Mouse (Mus musculus) stomach, postnatal 0 days (tissue): Measurements from ENCODE around the gene Kank1. TPM values are rescaled to one million over a fixed set of nuclear protein-coding genes. Genes with fewer than 3 reads are reported as not detected.

Experiments
- ATAC-seq: fragments of 200-750 bp; cut with Nextera tagmentation; 2 replicates; pipeline ENCODE4 v1.8.0; 2017; ENCODE audit not compliant: low FRiP score, low TSS enrichment
- DNase-seq: peaks from one replicate; pipeline ENCODE4 v3.0.0-alpha.2; 2016; ENCODE audit warnings: low spot score
- H3K27ac ChIP-seq: fragments of 300-500 bp; sonication (generic); replicated peaks from 2 replicates; pipeline ENCODE4 v1.5.1; 2014; ENCODE audit warnings: mild to moderate bottlenecking, control low read depth
- H3K27me3 ChIP-seq: fragments of 300-500 bp; sonication (generic); 2 replicates; pipeline ENCODE4 v1.6.1; 2014; ENCODE audit warnings: low read length; ENCODE audit not compliant: control insufficient read depth, insufficient read depth
- H3K36me3 ChIP-seq: fragments of 300-500 bp; sonication (generic); 2 replicates; pipeline ENCODE4 v1.6.1; 2014; ENCODE audit warnings: low read length, mixed read lengths; ENCODE audit not compliant: control insufficient read depth, insufficient read depth
- H3K4me1 ChIP-seq: fragments of 300-500 bp; sonication (generic); replicated peaks from 2 replicates; pipeline ENCODE4 v1.6.1; 2014; ENCODE audit warnings: antibody characterized with exemption; ENCODE audit not compliant: control insufficient read depth, insufficient read depth
- H3K4me2 ChIP-seq: fragments of 300-500 bp; sonication (generic); replicated peaks from 2 replicates; pipeline ENCODE4 v1.6.1; 2014; ENCODE audit warnings: low read depth, mild to moderate bottlenecking, control low read depth, moderate library complexity
- H3K4me3 ChIP-seq: fragments of 300-500 bp; sonication (generic); 2 replicates; pipeline ENCODE4 v1.5.1; 2014; ENCODE audit warnings: low read depth, low read length, control low read depth
- H3K9ac ChIP-seq: fragments of 300-500 bp; sonication (generic); 2 replicates; pipeline ENCODE4 v1.6.1; 2014; ENCODE audit warnings: mild to moderate bottlenecking, low read length, control low read depth, mixed read lengths
- H3K9me3 ChIP-seq: fragments of 300-500 bp; sonication (generic); 2 replicates; pipeline ENCODE4 v1.6.1; 2016; ENCODE audit warnings: low read length; ENCODE audit not compliant: control insufficient read depth
- CTCF ChIP-seq: IDR thresholded peaks from 2 replicates; pipeline ENCODE4 v1.5.1; 2016; ENCODE audit warnings: antibody characterized with exemption, low read depth, mild to moderate bottlenecking, moderate library complexity
- EP300 ChIP-seq: optimal IDR thresholded peaks from 2 replicates; pipeline ENCODE3; 2016; ENCODE audit warnings: antibody characterized with exemption
- WGBS: fragments of 180-500 bp; shearing (Covaris S2); extraction: QIAGEN DNeasy Blood & Tissue Kit; methylation state at CpG from one replicate; pipeline ENCODE4 v1.1.7; 2014; 5-methylcytosine and 5-hydroxymethylcytosine counted together
- polyA plus RNA-seq: library from polyadenylated mRNA; unstranded; fragments of >200 nt; fragmentation: Nextera tagmentation; extraction: Ambion mirVana; gene quantifications from 2 replicates; pipeline ENCODE4 v1.2.1, GENCODE M21; 2015

The Kank1 gene
- polyA plus RNA-seq, 1 experiment from 2014 or later, result 24.5 TPM

- ATAC-seq (no peak), DNase-seq (no peak)
- Histone ChIP-seq H3K36me3 (no peaks in the 10 kb centered on the region), H3K9ac (no peak overlapping the region), H3K27ac (no peak overlapping the region), H3K4me2 (no peak overlapping the region), H3K4me1 (no peaks in the 10 kb centered on the region), H3K27me3 (no peaks in the 10 kb centered on the region), H3K4me3 (no peak overlapping the region), H3K9me3 (no peaks in the 10 kb centered on the region)
- 88% methylated on average over 15 of the region's 15 CpGs for WGBS
- TF ChIP-seq EP300, result no peak
- TF ChIP-seq CTCF, result no peak
Observed at GRCm38 (mm10) chr19:25276600-25277395, 40.0 kb downstream of the Kank1 start.

GRCm38 (mm10) chr19:25277761-25278160, 41.0 kb downstream of the Kank1 start:
- Histone ChIP-seq H3K4me2 (no peak overlapping the region), H3K4me1 (no peaks in the 10 kb centered on the region), H3K9me3 (no peaks in the 10 kb centered on the region), H3K27me3 (no peaks in the 10 kb centered on the region), H3K9ac (no peak overlapping the region), H3K4me3 (no peak overlapping the region), H3K27ac (no peak overlapping the region), H3K36me3 (no peaks in the 10 kb centered on the region)
- no peak for DNase-seq
- TF ChIP-seq CTCF (no peak), EP300 (no peak)
- ATAC-seq, result no peak
- 53% methylated on average over 5 of the region's 5 CpGs for WGBS

GRCm38 (mm10) chr19:25279603-25280002, 42.8 kb downstream of the Kank1 start:
- H3K27ac ChIP-seq, result no peak overlapping the region
- H3K4me2 ChIP-seq, result no peak overlapping the region
- H3K36me3 ChIP-seq, result no peaks in the 10 kb centered on the region
- H3K27me3 ChIP-seq, result no peaks in the 10 kb centered on the region
- no peaks in the 10 kb centered on the region for H3K4me1 ChIP-seq
- H3K9ac ChIP-seq, result no peak overlapping the region
- no peaks in the 10 kb centered on the region for H3K9me3 ChIP-seq
- ATAC-seq, result no peak
- no peak overlapping the region for H3K4me3 ChIP-seq
- 75% methylated on average over 5 of the region's 5 CpGs for WGBS
- TF ChIP-seq CTCF, result no peak
- no peak for TF ChIP-seq EP300
- DNase-seq, result no peak

GRCm38 (mm10) chr19:25283665-25284064, 46.9 kb downstream of the Kank1 start:
- Histone ChIP-seq H3K9ac (no peak overlapping the region), H3K4me3 (no peak overlapping the region), H3K36me3 (no peaks in the 10 kb centered on the region), H3K4me1 (no peaks in the 10 kb centered on the region; the same call in 1 of the 2 replicates), H3K27ac (no peak overlapping the region), H3K27me3 (no peaks in the 10 kb centered on the region), H3K9me3 (no peaks in the 10 kb centered on the region), H3K4me2 (no peak overlapping the region)
- DNase-seq (no peak), ATAC-seq (no peak)
- 74% methylated on average over 2 of the region's 2 CpGs for WGBS
- TF ChIP-seq EP300 (no peak), CTCF (no peak)

GRCm38 (mm10) chr19:25285756-25286538, 49.2 kb downstream of the Kank1 start:
- H3K27ac ChIP-seq, result no peak overlapping the region
- H3K4me2 ChIP-seq, result no peak overlapping the region
- TF ChIP-seq CTCF, result no peak
- TF ChIP-seq EP300, result no peak
- no peaks in the 10 kb centered on the region for H3K27me3 ChIP-seq
- no peak overlapping the region for H3K4me3 ChIP-seq
- H3K36me3 ChIP-seq, result no peaks in the 10 kb centered on the region
- H3K4me1 ChIP-seq, result no peaks in the 10 kb centered on the region; the same call in 1 of the 2 replicates
- DNase-seq, result no peak
- no peak overlapping the region for H3K9ac ChIP-seq
- no peaks in the 10 kb centered on the region for H3K9me3 ChIP-seq
- 25% methylated on average over 5 of the region's 5 CpGs for WGBS
- ATAC-seq, result no peak

- Histone ChIP-seq H3K9ac (no peak overlapping the region), H3K4me3 (no peak overlapping the region), H3K27ac (no peak overlapping the region), H3K9me3 (no peaks in the 10 kb centered on the region), H3K4me1 (no peaks in the 10 kb centered on the region), H3K4me2 (no peak overlapping the region), H3K27me3 (no peaks in the 10 kb centered on the region), H3K36me3 (no peaks in the 10 kb centered on the region)
- DNase-seq (no peak), ATAC-seq (no peak)
- WGBS, result 37% methylated on average over 5 of the region's 5 CpGs
- TF ChIP-seq EP300, result no peak
- no peak for TF ChIP-seq CTCF
Observed at GRCm38 (mm10) chr19:25290991-25291520, 54.3 kb downstream of the Kank1 start.
